Mouse (Mus musculus): ENCODE results near the gene Bcl7b. TPM values are rescaled to one million over a fixed set of nuclear protein-coding genes. Genes with fewer than 3 reads are reported as not detected.
A peak's percentile ranks its signal among the peaks of the same experiment; 100 is the strongest.

The Bcl7b gene
- polyA plus RNA-seq, 1 experiment: 22.9 TPM

DNA sequence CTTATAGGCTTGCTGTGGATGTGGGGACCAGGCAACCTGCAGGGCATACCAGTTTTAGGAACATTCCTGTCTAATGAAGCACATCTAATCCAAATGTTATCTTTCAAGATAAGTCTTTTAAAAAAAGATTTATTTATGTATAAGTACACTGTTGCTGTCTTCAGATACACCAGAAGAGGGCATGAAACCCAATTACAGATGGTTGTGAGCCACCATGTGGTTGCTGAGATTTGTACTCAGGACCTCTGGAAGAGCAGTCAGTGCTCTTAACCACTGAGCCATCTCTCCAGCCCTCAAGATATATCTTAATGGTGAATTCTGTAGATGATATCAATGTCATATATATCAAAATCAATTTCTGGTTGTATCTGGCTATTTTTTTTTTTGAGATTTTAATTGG lies 22.1 kb upstream of the Bcl7b start:
- DNase-seq (ENCODE audit: low read depth): no peak
- TF ChIP-seq POLR2A (IDR thresholded peaks at IDR 0.05; ENCODE audit: borderline replicate concordance, extremely low read depth, insufficient read depth, insufficient read length, poor library complexity, severe bottlenecking): no peak

DNA sequence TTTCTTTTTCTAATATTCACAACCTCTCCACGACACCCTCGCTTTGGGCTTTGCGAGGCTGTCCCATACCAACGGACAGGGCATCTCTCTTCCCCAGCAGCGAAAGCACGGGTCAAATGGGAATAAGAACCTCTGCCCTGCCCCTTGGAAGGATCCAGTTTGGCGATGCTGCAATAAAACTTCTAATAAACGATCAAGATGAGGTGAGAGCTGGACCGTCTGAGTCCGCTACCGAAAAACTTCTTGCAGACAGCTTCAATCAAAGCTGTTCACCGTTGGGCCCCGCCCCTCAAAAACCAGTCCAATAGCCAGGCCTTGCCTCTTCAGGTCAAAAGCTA lies 19.4 kb upstream of the Bcl7b start:
- no peak for DNase-seq (ENCODE audit: low read depth)
- TF ChIP-seq CTCF (IDR thresholded peaks at IDR 0.05; ENCODE audit: borderline replicate concordance, extremely low read depth, insufficient read depth, insufficient read length) (no peak), POLR2A (IDR thresholded peaks at IDR 0.05; ENCODE audit: borderline replicate concordance, extremely low read depth, insufficient read depth, insufficient read length, poor library complexity, severe bottlenecking) (no peak)

DNA sequence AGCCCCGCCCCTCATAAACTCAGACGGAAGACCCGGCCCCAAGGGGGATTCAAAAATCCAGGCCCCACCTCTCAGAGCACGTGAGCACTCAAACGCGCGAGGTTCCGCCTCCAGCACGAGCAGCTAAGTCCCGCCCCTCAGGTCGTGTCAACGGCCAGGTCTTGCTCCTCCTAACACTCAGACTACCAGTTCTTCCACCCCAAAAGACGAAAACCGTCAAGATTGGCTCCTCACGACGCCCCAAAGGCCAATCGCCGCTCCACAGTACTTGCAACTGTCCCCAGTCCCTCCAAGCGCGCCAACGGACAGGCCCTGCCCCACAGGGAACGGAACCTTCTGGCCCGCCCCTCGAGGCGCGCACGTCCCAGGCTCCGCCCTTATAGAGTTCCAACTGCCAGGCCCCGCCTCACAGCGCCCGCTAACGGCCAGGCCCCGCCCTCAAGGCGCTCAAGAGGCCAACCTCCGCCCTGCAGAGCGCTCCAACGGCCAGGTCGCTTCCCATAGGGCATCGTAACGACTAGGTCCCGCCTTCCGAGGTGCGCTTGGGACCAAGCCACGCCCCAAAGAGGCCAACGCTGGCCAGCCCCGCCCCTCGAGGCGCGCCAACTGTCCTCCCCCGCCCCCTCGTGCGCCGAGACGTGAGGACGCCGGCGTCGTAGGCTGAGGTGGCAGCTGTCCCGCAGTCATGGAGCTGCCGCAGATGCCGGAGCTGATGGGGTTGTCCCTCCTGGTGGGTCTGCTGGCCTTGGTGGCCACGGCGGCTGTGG lies 18.8 kb upstream of the Bcl7b start, which contains the start of gene Tbl2:
Tbl2 (plus strand) TSS at position 605 of the 767 bp plus-strand sequence.
- TF ChIP-seq CTCF (IDR thresholded peaks at IDR 0.05; ENCODE audit: borderline replicate concordance, extremely low read depth, insufficient read depth, insufficient read length): no peak; the same call in 1 of the 2 replicates
- TF ChIP-seq POLR2A (IDR thresholded peaks at IDR 0.05; ENCODE audit: borderline replicate concordance, extremely low read depth, insufficient read depth, insufficient read length, poor library complexity, severe bottlenecking): peak; percentile 68

DNA sequence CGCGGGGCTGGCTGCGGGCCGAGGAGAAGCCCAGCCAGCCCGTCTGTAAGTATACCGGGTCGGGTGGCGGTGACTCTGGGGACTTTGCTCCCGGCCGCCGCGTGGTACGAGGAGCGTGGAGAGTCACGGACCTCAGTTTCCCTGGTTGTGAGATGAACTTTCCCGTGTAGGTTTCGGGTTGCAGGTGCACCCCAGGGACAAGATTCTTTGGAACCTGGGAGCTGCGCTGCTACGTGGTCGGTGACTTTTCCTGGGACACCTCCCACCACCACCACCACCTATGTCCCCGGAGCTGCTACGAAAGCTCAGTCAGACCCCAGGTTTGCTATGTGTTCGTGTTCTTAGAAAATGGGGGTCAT lies 18.3 kb upstream of the Bcl7b start:
- TF ChIP-seq POLR2A (IDR thresholded peaks at IDR 0.05; ENCODE audit: borderline replicate concordance, extremely low read depth, insufficient read depth, insufficient read length, poor library complexity, severe bottlenecking): no peak
- no peak for TF ChIP-seq CTCF (IDR thresholded peaks at IDR 0.05; ENCODE audit: borderline replicate concordance, extremely low read depth, insufficient read depth, insufficient read length)
- no peak for DNase-seq (ENCODE audit: low read depth)

More for the DNA sequence above, 18.8 kb upstream of the Bcl7b start, which contains the start of gene Tbl2:
- peak; percentile 99 for DNase-seq (ENCODE audit: low read depth)

DNA sequence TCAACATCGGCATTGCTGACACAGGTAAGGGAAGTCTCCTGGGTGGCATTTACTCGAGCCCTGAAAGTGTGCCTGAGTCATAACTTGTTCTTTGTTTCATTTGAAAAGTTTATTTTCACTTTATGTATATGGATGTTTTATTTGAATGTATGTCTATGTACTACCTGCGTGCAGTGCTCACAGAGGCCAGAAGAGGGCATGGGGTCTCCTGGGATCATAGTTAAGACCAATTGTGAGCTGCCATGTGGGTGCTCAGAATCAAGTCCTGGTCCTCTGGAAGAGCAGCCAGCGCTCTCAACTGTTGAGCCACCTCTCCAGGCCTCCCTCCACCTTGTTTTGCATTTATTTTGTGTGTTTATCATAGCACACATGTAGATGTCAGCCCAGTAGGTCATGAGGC lies 11.6 kb upstream of the Bcl7b start:
- DNase-seq (ENCODE audit: low read depth): no peak
- TF ChIP-seq POLR2A (IDR thresholded peaks at IDR 0.05; ENCODE audit: borderline replicate concordance, extremely low read depth, insufficient read depth, insufficient read length, poor library complexity, severe bottlenecking) (no peak), CTCF (IDR thresholded peaks at IDR 0.05; ENCODE audit: borderline replicate concordance, extremely low read depth, insufficient read depth, insufficient read length) (peak; percentile 18; the same call in 1 of the 2 replicates)

DNA sequence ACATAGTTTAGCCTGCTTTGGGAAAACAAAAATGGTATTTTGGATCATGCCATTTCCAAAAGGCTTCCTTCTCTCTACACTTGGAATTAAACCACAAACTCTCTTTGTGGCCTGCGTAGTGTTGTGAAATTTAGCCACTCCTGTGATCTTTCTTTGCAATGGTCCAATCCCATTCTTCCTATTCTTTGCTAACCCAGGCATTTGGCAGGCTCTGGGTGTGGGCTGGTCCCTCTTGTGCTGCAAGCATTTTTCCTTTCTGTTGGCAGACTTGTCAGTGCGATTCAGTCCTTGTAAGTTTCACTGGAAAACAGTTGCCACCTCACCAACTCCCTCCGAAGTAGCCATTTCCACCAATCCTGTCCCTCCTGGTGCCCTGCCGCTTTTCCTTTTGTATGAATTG lies 6.9 kb upstream of the Bcl7b start:
- no peak for DNase-seq (ENCODE audit: low read depth)
- TF ChIP-seq CTCF (IDR thresholded peaks at IDR 0.05; ENCODE audit: borderline replicate concordance, extremely low read depth, insufficient read depth, insufficient read length) (no peak), POLR2A (IDR thresholded peaks at IDR 0.05; ENCODE audit: borderline replicate concordance, extremely low read depth, insufficient read depth, insufficient read length, poor library complexity, severe bottlenecking) (no peak)

DNA sequence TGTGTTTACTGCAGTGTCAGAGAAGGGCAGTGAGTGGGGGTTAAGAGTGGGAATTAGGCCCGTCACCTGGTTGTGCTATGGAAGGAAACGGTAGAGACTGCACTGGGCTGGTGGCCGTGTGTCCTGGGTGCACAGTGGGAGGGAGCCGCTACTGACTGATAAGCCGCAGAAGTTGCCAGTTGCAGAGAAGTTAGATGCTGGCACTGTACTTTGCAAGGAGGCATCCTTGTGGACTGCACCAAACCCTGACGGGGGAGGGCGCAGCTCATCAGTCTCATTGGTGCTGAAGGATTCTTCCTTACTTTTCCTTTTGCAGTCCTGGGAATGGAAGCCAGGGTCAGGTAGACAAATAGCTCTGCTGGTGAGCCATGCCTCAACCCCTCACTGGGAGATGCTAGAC lies 6.4 kb upstream of the Bcl7b start:
- no peak for TF ChIP-seq CTCF (IDR thresholded peaks at IDR 0.05; ENCODE audit: borderline replicate concordance, extremely low read depth, insufficient read depth, insufficient read length)
- TF ChIP-seq POLR2A (IDR thresholded peaks at IDR 0.05; ENCODE audit: borderline replicate concordance, extremely low read depth, insufficient read depth, insufficient read length, poor library complexity, severe bottlenecking): no peak
- no peak for DNase-seq (ENCODE audit: low read depth)

DNA sequence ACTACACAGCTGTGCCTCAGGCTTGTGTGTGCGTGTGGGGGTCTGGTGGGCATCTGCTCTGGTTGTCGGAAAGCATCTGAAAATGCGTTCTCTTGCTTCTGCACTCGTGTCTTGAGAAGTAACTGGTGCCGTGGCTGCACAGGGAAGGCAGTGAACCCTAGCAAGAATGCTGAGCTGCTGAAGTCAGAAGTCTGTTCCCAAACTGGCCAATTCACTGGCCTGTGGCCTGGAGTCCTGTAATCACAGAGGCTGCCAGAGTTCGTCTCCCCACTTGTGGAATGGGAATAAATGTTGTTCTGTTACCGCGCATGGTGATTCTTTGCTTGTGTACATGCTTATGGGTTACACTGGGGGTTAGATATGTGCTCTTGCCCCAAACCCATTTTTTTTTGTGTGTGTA lies 5.7 kb upstream of the Bcl7b start:
- TF ChIP-seq CTCF (IDR thresholded peaks at IDR 0.05; ENCODE audit: borderline replicate concordance, extremely low read depth, insufficient read depth, insufficient read length): no peak
- no peak for TF ChIP-seq POLR2A (IDR thresholded peaks at IDR 0.05; ENCODE audit: borderline replicate concordance, extremely low read depth, insufficient read depth, insufficient read length, poor library complexity, severe bottlenecking)
- no peak for DNase-seq (ENCODE audit: low read depth)

DNA sequence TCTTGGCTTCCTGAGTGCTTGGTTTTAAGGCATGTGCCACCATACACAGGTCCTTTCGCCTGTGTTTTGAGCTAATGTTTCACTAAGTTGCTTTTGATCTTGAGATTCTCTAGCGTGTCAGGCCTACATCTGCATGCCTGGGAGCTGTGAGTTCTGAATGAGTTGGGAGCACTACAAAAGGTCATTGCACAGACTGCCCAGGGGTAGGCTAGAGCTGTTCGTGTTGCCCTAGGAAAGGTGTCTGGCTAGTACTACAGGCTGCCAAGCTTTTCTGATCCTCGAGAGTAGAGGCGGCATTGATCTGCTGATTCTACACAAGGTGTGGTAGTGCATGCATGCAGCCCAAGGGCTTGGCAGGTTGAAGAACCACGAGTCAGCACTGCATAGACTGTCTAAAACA lies 5.3 kb upstream of the Bcl7b start:
- no peak for DNase-seq (ENCODE audit: low read depth)
- TF ChIP-seq POLR2A (IDR thresholded peaks at IDR 0.05; ENCODE audit: borderline replicate concordance, extremely low read depth, insufficient read depth, insufficient read length, poor library complexity, severe bottlenecking) (no peak), CTCF (IDR thresholded peaks at IDR 0.05; ENCODE audit: borderline replicate concordance, extremely low read depth, insufficient read depth, insufficient read length) (no peak)

DNA sequence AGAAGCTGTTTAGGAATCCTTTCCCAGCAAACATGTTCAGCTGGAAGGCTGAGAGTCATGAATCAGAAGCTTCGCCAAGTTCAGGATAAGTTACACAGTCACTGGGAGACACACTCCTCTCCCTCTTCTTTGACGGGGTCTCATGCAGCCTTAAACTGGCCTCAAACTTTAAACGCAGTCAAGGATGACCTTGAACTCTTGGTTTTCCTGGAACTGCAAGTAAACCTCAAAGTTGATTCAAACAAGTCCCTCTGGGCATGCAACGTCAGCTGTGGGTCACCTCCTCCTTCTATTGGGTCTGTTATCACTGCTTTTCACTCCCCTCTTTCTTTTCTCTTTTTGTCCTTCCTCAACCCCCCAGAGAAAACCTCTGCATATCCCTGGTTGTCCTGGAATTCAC lies 1.2 kb upstream of the Bcl7b start:
- DNase-seq (ENCODE audit: low read depth): no peak
- TF ChIP-seq CTCF (IDR thresholded peaks at IDR 0.05; ENCODE audit: borderline replicate concordance, extremely low read depth, insufficient read depth, insufficient read length) (no peak), POLR2A (IDR thresholded peaks at IDR 0.05; ENCODE audit: borderline replicate concordance, extremely low read depth, insufficient read depth, insufficient read length, poor library complexity, severe bottlenecking) (no peak)

DNA sequence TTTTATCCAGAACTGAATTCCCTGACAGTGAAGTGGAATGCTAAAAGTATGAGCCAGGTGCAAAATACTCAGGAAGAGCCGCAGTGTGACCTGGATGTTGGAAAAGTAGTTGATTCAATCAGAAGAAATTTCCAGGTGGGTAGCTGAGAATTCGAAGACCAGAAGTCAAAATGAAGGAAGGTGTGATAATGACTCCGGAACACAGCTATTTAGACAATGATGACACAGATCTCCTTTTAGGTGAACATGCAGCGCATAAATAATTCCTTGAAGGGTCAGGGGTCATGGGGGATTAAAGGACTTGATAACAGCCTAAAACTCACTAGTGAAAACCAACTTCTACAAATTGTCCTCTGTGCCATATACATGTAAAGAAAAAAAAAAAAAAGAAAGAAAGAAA lies 614 bp upstream of the Bcl7b start:
- TF ChIP-seq POLR2A (IDR thresholded peaks at IDR 0.05; ENCODE audit: borderline replicate concordance, extremely low read depth, insufficient read depth, insufficient read length, poor library complexity, severe bottlenecking) (no peak), CTCF (IDR thresholded peaks at IDR 0.05; ENCODE audit: borderline replicate concordance, extremely low read depth, insufficient read depth, insufficient read length) (no peak)
- no peak for DNase-seq (ENCODE audit: low read depth)

DNA sequence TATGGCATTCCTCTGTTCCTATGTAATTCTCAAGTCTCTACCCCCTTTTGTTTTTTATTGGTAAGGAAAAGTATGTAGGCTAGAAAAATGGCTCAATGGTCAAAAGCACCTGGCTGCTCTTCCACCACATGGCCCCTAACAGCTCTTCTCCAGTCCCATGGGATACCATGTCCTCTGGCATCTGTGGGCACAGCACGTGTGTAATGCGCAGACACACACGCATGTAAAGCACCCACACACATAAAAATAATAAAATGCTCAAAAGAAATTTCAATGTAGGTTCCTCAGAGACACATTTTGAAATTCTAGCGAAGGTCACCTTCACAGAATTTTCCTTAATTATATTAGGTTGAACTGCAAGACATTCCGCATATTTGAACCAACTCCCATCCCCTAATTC lies 1.4 kb downstream of the Bcl7b start:
- no peak for DNase-seq (ENCODE audit: low read depth)
- TF ChIP-seq CTCF (IDR thresholded peaks at IDR 0.05; ENCODE audit: borderline replicate concordance, extremely low read depth, insufficient read depth, insufficient read length) (no peak), POLR2A (IDR thresholded peaks at IDR 0.05; ENCODE audit: borderline replicate concordance, extremely low read depth, insufficient read depth, insufficient read length, poor library complexity, severe bottlenecking) (no peak)
